Mouse (Mus musculus) embryonic fibroblast, embryonic 13.5 days (primary cell): ENCODE measurements around the gene Lama4.

Experiments used
- CTCF ChIP-seq: IDR thresholded peaks from 2 replicates; pipeline ENCODE4 v1.5.1; 2011; ENCODE audit warnings: mild to moderate bottlenecking, control low read depth, low read length, moderate library complexity, borderline replicate concordance; ENCODE audit not compliant: insufficient read depth
- POLR2A ChIP-seq: IDR thresholded peaks from 2 replicates; pipeline ENCODE4 v1.6.1; 2011; ENCODE audit warnings: low read depth, mild to moderate bottlenecking, control low read depth, low read length, moderate library complexity

- no peak for TF ChIP-seq POLR2A
- TF ChIP-seq CTCF = no peak
Measured at GRCm38 (mm10) chr10:39140843-39141242, 175.5 kb downstream of the Lama4 start.
